Mouse (Mus musculus) layer of hippocampus, adult 18-20 months (tissue): Measurements from ENCODE around the gene Kdelc2. TPM values are rescaled to one million over a fixed set of nuclear protein-coding genes. Genes with fewer than 3 reads are reported as not detected.

Experiments
- DNase-seq, 2 experiments: peaks; one replicate each; pipeline ENCODE4 v3.0.0; 2022; ENCODE audit warnings: low spot score in 2 of 2
- microRNA-seq, 2 experiments: library from miRNA; unstranded; fragments of <30 nt; microRNA quantifications; one replicate each; pipeline ENCODE4 v1.2.0; 2021
- total RNA-seq, 2 experiments: library from RNA; stranded (reverse); gene quantifications; 2 replicates each; pipeline ENCODE4 v1.2.3; 2021

The Kdelc2 gene
- total RNA-seq, 2 experiments from 2014 or later: 5.3 to 6.4 TPM

DNA sequence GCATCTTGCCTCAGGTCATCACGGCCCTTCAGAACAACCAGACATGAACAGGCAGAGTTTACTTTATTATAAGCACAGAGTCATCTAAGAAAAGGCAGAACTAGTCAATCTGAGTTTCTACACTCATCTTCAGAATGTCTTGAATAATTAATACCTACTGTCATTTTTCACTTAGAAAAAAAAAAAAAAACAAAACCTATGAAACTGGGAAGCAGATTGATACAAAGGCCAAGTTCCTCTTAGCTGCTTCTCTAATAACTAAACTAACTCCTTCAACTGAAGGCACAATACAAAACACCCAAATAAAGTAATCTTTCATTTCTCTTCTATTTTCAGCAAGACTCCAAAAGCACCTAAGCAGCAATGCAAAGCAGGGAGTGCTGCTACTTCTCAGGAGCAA is 66.8 kb downstream of the Kdelc2 start:
- no peak for DNase-seq

Small RNA genes lying within 50 kb of the gene (microRNA-seq; reads per million reads assigned to microRNA genes)
- 0 reads per million in 2 experiments for gene Mir130c

Other genes with a start within 250 kb of the Kdelc2 start
- 10 to 100 TPM; 20.4 to 23.0 TPM for gene Ddx10, start 136.0 kb upstream of the Kdelc2 start, total RNA-seq
- gene Exph5, start 82.4 kb upstream of the Kdelc2 start, total RNA-seq: 1 to 10 TPM; 4.4 to 4.5 TPM
- under 1 TPM; 0.15 to 0.33 TPM for gene 4930550C14Rik, start 18.3 kb downstream of the Kdelc2 start, total RNA-seq
- gene Atm, start 152.7 kb downstream of the Kdelc2 start, total RNA-seq: 10 to 100 TPM; 19.8 to 22.0 TPM
- 10 to 100 TPM; 16.6 to 17.0 TPM for gene Npat, start 153.0 kb downstream of the Kdelc2 start, total RNA-seq
- 10 to 100 TPM; 54.5 to 55.4 TPM for gene Acat1, start 226.4 kb downstream of the Kdelc2 start, total RNA-seq